In genomic region chr11:110448726-110449161, GRCm38 (mm10) we compare ENCODE assay signal across 8 mouse cellular contexts. TPM values are rescaled to one million over a fixed set of nuclear protein-coding genes. Genes with fewer than 3 reads are reported as not detected.
DNase-seq lines count a peak whose midpoint lies in the region; ATAC-seq lines count a peak whose summit lies in the region.

No protein-coding gene starts in this region.

- peak; percentile 46 for DNase-seq in adrenal gland, postnatal 14 days
- no peak for DNase-seq in adrenal gland, adult 8-10 months
- peak; percentile 26 to 30 for DNase-seq in cerebellum, adult 18-20 months
- no peak for DNase-seq in forebrain, embryonic 14.5 days (ENCODE audit: low spot score)
- peak; percentile 43 for DNase-seq in limb, embryonic 10.5 days (ENCODE audit: low spot score)
- DNase-seq in midbrain, embryonic 11.5 days (ENCODE audit: low spot score, missing footprints): peak; percentile 93
- DNase-seq in MN1 (ENCODE audit: low spot score): no peak

- H3K4me2 ChIP-seq in forebrain, embryonic 14.5 days (ENCODE audit: low read length): peak overlapping the region; percentile 43
- peak overlapping the region; percentile 42 for H3K4me2 ChIP-seq in midbrain, embryonic 11.5 days

- H3K9ac ChIP-seq in forebrain, embryonic 14.5 days (ENCODE audit: low read length): peak overlapping the region; percentile 33
- H3K9ac ChIP-seq in midbrain, embryonic 11.5 days (ENCODE audit: low read length): peak overlapping the region; percentile 36

- peaks cover 21% of the 10 kb centered on the region for H3K4me1 ChIP-seq in forebrain, embryonic 14.5 days (ENCODE audit: control insufficient read depth, insufficient read depth, low read length)
- H3K4me1 ChIP-seq in limb, embryonic 10.5 days: peaks cover 41% of the 10 kb centered on the region
- H3K4me1 ChIP-seq in midbrain, embryonic 11.5 days (ENCODE audit: control insufficient read depth, insufficient read depth, low read length): peaks cover 15% of the 10 kb centered on the region

- ATAC-seq in forebrain, embryonic 14.5 days: no peak
- peak; percentile 13 to 24; a peak in 1 of 4 replicates for ATAC-seq in hematopoietic stem cell, adult 5-6 weeks (replicated peaks in 1 of 2; ENCODE audit: insufficient read depth in 1 of 2, low FRiP score in 2 of 2, low TSS enrichment in 1 of 2, low read depth in 1 of 2, poor library complexity in 2 of 2, severe bottlenecking in 2 of 2)
- ATAC-seq in midbrain, embryonic 11.5 days (ENCODE audit: low FRiP score): peak; percentile 41; the same call in 1 of the 2 replicates

- no peak overlapping the region for H3K4me3 ChIP-seq in forebrain, embryonic 14.5 days (ENCODE audit: low read depth, low read length)
- H3K4me3 ChIP-seq in limb, embryonic 10.5 days: peak overlapping the region; percentile 45
- no peak overlapping the region for H3K4me3 ChIP-seq in midbrain, embryonic 11.5 days (ENCODE audit: low read depth, low read length)

- H3K36me3 ChIP-seq in forebrain, embryonic 14.5 days (ENCODE audit: control insufficient read depth, insufficient read depth, low read length): no peaks in the 10 kb centered on the region
- H3K36me3 ChIP-seq in limb, embryonic 10.5 days: peaks cover 9% of the 10 kb centered on the region; the same call in 1 of the 2 replicates
- H3K36me3 ChIP-seq in midbrain, embryonic 11.5 days (ENCODE audit: control insufficient read depth, insufficient read depth, low read length): no peaks in the 10 kb centered on the region

- H3K9me3 ChIP-seq in forebrain, embryonic 14.5 days (replicated peaks; ENCODE audit: control insufficient read depth, low read length): no peaks in the 10 kb centered on the region
- H3K9me3 ChIP-seq in limb, embryonic 10.5 days (replicated peaks): no peaks in the 10 kb centered on the region
- no peaks in the 10 kb centered on the region for H3K9me3 ChIP-seq in midbrain, embryonic 11.5 days (ENCODE audit: control insufficient read depth, low read length)

- no peak overlapping the region for H3K27ac ChIP-seq in forebrain, embryonic 14.5 days (ENCODE audit: low read depth, low read length)
- peak overlapping the region; percentile 66 for H3K27ac ChIP-seq in limb, embryonic 10.5 days
- H3K27ac ChIP-seq in midbrain, embryonic 11.5 days (ENCODE audit: low read depth, low read length): no peak overlapping the region

- WGBS in forebrain, embryonic 14.5 days: 4% methylated on average over 12 of the region's 12 CpGs
- 2% methylated on average over 12 of the region's 12 CpGs for WGBS in limb, embryonic 10.5 days
- 2% methylated on average over 12 of the region's 12 CpGs for WGBS in midbrain, embryonic 11.5 days

- no peaks in the 10 kb centered on the region for H3K27me3 ChIP-seq in forebrain, embryonic 14.5 days (replicated peaks; ENCODE audit: control insufficient read depth, insufficient read depth, low read length)
- no peaks in the 10 kb centered on the region for H3K27me3 ChIP-seq in limb, embryonic 10.5 days (ENCODE audit: low read depth, poor library complexity, severe bottlenecking)
- H3K27me3 ChIP-seq in midbrain, embryonic 11.5 days (ENCODE audit: control insufficient read depth, insufficient read depth, low read length): no peaks in the 10 kb centered on the region

RNA-seq across cellular contexts. Expression of gene Map2k6, which starts 49.8 kb away (rescaled TPM):
- 5.9 and 6.9 TPM in 2 replicates for total RNA-seq in adrenal gland, postnatal 14 days (2021)
- 1 to 10 TPM; 1.7 to 7.9 (median 5.0) TPM for total RNA-seq in adrenal gland, adult 8-10 months (2022)
- 46.9 and 50.9 TPM in 2 replicates for polyA plus RNA-seq in forebrain, embryonic 14.5 days (2014; fragmentation: Nextera tagmentation; extraction: Ambion mirVana)
- total RNA-seq in hematopoietic stem cell, adult 5-6 weeks (2017): 21.7 and 27.0 TPM in 2 replicates
- polyA plus RNA-seq in limb, embryonic 10.5 days (2016; fragmentation: Nextera tagmentation; extraction: Ambion mirVana): 46.6 and 49.1 TPM in 2 replicates
- polyA plus RNA-seq in midbrain, embryonic 11.5 days (2014; fragmentation: Nextera tagmentation; extraction: Ambion mirVana): 37.1 and 38.7 TPM in 2 replicates

Comparison
In these comparisons a context has a peak if more than half of its experiments do, and no peak if none do; other contexts are left out.
1. DNase-seq: peak in adrenal gland, postnatal 14 days (single experiment), cerebellum, adult 18-20 months (2 of 2), limb, embryonic 10.5 days (single experiment) and midbrain, embryonic 11.5 days (single experiment); none in adrenal gland, adult 8-10 months (single experiment), forebrain, embryonic 14.5 days (single experiment) and MN1 (single experiment).